Mouse (Mus musculus) E14TG2a.4 (cell line): ENCODE measurements around the gene 2200002D01Rik.
A peak's percentile ranks its signal among the peaks of the same experiment; 100 is the strongest.
"Not testable (repeated sequence)": the region's sequence is repeated elsewhere in the genome, so short reads cannot be mapped to it uniquely, and the experiment has no call there.

Source experiments
- H3K27me3 ChIP-seq: 2 replicates; pipeline ENCODE4 v1.6.1; 2014; ENCODE audit warnings: low read length, control low read depth; ENCODE audit not compliant: insufficient read depth
- H3K36me3 ChIP-seq: 2 replicates; pipeline ENCODE4 v1.6.1; 2014; ENCODE audit warnings: low read length, control low read depth; ENCODE audit not compliant: insufficient read depth
- H3K4me1 ChIP-seq: replicated peaks from 2 replicates; pipeline ENCODE4 v1.6.1; 2014; ENCODE audit warnings: low read depth, low read length, control low read depth
- H3K4me3 ChIP-seq: replicated peaks from 2 replicates; pipeline ENCODE4 v1.5.1; 2014; ENCODE audit warnings: mild to moderate bottlenecking, low read length
- H3K9me3 ChIP-seq: 2 replicates; pipeline ENCODE4 v1.6.1; 2014; ENCODE audit warnings: low read length, control low read depth
- CTCF ChIP-seq: conservative IDR thresholded peaks from 2 replicates; pipeline ENCODE4 v1.5.1; 2014; ENCODE audit warnings: low read length
- NANOG ChIP-seq: IDR thresholded peaks from 2 replicates; pipeline ENCODE4 v1.6.1; 2014; ENCODE audit warnings: borderline replicate concordance, low read length, mixed read lengths
- POU5F1 ChIP-seq: IDR thresholded peaks from 2 replicates; pipeline ENCODE4 v1.6.1; 2014; ENCODE audit warnings: low read length, borderline replicate concordance

Gene 2200002D01Rik

GRCm38 (mm10) chr7:29214236-29214635, 34.0 kb downstream of the 2200002D01Rik start:
- Histone ChIP-seq H3K36me3 (no peaks in the 10 kb centered on the region), H3K4me3 (0 out of 2 replicates have a peak overlapping the region, but pooled peaks have one; percentile 23), H3K27me3 (no peaks in the 10 kb centered on the region), H3K4me1 (peaks cover 24% of the 10 kb centered on the region), H3K9me3 (peaks cover 42% of the 10 kb centered on the region)
- TF ChIP-seq NANOG = no peak

GRCm38 (mm10) chr7:29213675-29214082, 34.6 kb downstream of the 2200002D01Rik start, which contains the start of gene Catsperg1:
TSS of gene Catsperg1 (minus strand) at chr7:29214035.
- H3K27me3 ChIP-seq = no peaks in the 10 kb centered on the region
- peaks cover 36% of the 10 kb centered on the region for H3K9me3 ChIP-seq
- peaks cover 24% of the 10 kb centered on the region for H3K4me1 ChIP-seq
- H3K4me3 ChIP-seq = peak within 1 kb of the TSS; percentile 55
- TF ChIP-seq CTCF (no peak), NANOG (no peak), POU5F1 (no peak)
- no peaks in the 10 kb centered on the region for H3K36me3 ChIP-seq

- Histone ChIP-seq H3K9me3 (peaks cover 30% of the 10 kb centered on the region), H3K4me3 (peak overlapping the region; percentile 55), H3K4me1 (peaks cover 24% of the 10 kb centered on the region)
- H3K27me3 ChIP-seq, H3K36me3 ChIP-seq: not testable (repeated sequence)
These were observed 35.3 kb downstream of the 2200002D01Rik start for GRCm38 (mm10) chr7:29212775-29213560.

- H3K4me1 ChIP-seq = peaks cover 24% of the 10 kb centered on the region
- H3K36me3 ChIP-seq = no peaks in the 10 kb centered on the region
- no peaks in the 10 kb centered on the region for H3K27me3 ChIP-seq
- TF ChIP-seq POU5F1 (no peak), NANOG (no peak), CTCF (no peak)
- H3K9me3 ChIP-seq = peaks cover 23% of the 10 kb centered on the region
- H3K4me3 ChIP-seq = peak overlapping the region; percentile 67
These were observed 36.0 kb downstream of the 2200002D01Rik start for GRCm38 (mm10) chr7:29212199-29212765.

GRCm38 (mm10) chr7:29211415-29212198, 36.7 kb downstream of the 2200002D01Rik start:
- peaks cover 17% of the 10 kb centered on the region for H3K9me3 ChIP-seq
- no peaks in the 10 kb centered on the region for H3K36me3 ChIP-seq
- H3K4me3 ChIP-seq = peak overlapping the region; percentile 67
- H3K27me3 ChIP-seq = no peaks in the 10 kb centered on the region
- TF ChIP-seq POU5F1 (no peak), NANOG (no peak), CTCF (no peak)
- H3K4me1 ChIP-seq = peaks cover 24% of the 10 kb centered on the region

GRCm38 (mm10) chr7:29211013-29211412, 37.3 kb downstream of the 2200002D01Rik start:
- H3K36me3 ChIP-seq, H3K27me3 ChIP-seq: not testable (repeated sequence)
- Histone ChIP-seq H3K4me3 (peak overlapping the region; percentile 67), H3K9me3 (peaks cover 11% of the 10 kb centered on the region), H3K4me1 (peaks cover 24% of the 10 kb centered on the region)

- Histone ChIP-seq H3K4me1 (no peaks in the 10 kb centered on the region), H3K4me3 (no peak overlapping the region), H3K36me3 (no peaks in the 10 kb centered on the region), H3K9me3 (no peaks in the 10 kb centered on the region), H3K27me3 (no peaks in the 10 kb centered on the region)
- TF ChIP-seq POU5F1 (no peak), CTCF (no peak), NANOG (no peak)
These were observed 45.7 kb downstream of the 2200002D01Rik start for GRCm38 (mm10) chr7:29202577-29202976.
